Mouse (Mus musculus) intestine, embryonic 15.5 days (tissue): ENCODE data around the gene Pakap. TPM values are rescaled to one million over a fixed set of nuclear protein-coding genes. Genes with fewer than 3 reads are reported as not detected.
"Not testable (repeated sequence)": the region's sequence is repeated elsewhere in the genome, so short reads cannot be mapped to it uniquely, and the experiment has no call there.

ENCODE experiments used
- ATAC-seq: fragments of 200-750 bp; cut with Nextera tagmentation; 2 replicates; pipeline ENCODE4 v1.8.0; 2017; ENCODE audit warnings: moderate TSS enrichment, moderate library complexity
- H3K27ac ChIP-seq: fragments of 300-500 bp; sonication (generic); 2 replicates; pipeline ENCODE4 v1.5.1; 2015; ENCODE audit warnings: mild to moderate bottlenecking, inconsistent platforms
- H3K27me3 ChIP-seq: fragments of 300-500 bp; sonication (generic); replicated peaks from 2 replicates; pipeline ENCODE4 v1.6.1; 2015; ENCODE audit warnings: inconsistent platforms
- H3K36me3 ChIP-seq: fragments of 300-500 bp; sonication (generic); 2 replicates; pipeline ENCODE4 v1.6.1; 2015; ENCODE audit warnings: inconsistent platforms
- H3K4me1 ChIP-seq: fragments of 300-500 bp; sonication (generic); replicated peaks from 2 replicates; pipeline ENCODE4 v1.6.1; 2015; ENCODE audit warnings: inconsistent platforms
- H3K4me2 ChIP-seq: fragments of 300-500 bp; sonication (generic); replicated peaks from 2 replicates; pipeline ENCODE4 v1.6.1; 2015; ENCODE audit warnings: mild to moderate bottlenecking, inconsistent platforms
- H3K4me3 ChIP-seq: fragments of 300-500 bp; sonication (generic); replicated peaks from 2 replicates; pipeline ENCODE4 v1.5.1; 2015; ENCODE audit warnings: inconsistent platforms
- H3K9ac ChIP-seq: fragments of 300-500 bp; sonication (generic); 2 replicates; pipeline ENCODE4 v1.6.1; 2015; ENCODE audit warnings: inconsistent platforms
- H3K9me3 ChIP-seq: fragments of 300-500 bp; sonication (generic); 2 replicates; pipeline ENCODE4 v1.6.1; 2016; ENCODE audit warnings: inconsistent platforms
- WGBS: fragments of 180-500 bp; shearing (Covaris S2); methylation state at CpG from one replicate; pipeline ENCODE4 v1.1.7; 2015; 5-methylcytosine and 5-hydroxymethylcytosine counted together
- polyA plus RNA-seq: library from polyadenylated mRNA; unstranded; fragments of >200 nt; fragmentation: Nextera tagmentation; extraction: Ambion mirVana; gene quantifications from 2 replicates; pipeline ENCODE4 v1.2.1, GENCODE M21; 2015

The Pakap gene
- polyA plus RNA-seq, 1 experiment from 2014 or later: 25.9 TPM

DNA sequence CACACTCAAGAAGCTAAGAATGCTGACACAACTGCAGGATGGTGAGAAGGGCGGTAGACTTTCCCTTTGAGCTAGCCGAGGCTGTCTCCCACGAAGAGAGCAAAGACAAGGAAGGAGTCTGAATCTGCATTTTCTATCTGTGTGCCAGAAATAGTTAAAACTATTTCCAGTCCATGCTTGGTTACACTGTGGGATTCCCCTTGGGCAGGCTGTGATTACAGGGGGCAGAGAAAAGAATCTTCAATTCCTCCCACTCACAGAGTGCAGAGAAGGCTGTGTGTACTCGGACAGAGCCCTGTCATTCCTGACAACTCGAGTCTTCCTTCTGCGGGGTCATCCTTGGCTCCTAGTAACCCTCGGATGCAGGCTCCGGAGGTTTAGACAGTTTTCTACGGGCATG is 299.0 kb downstream of the Pakap start:
- WGBS: 58% methylated on average over 9 of the region's 9 CpGs
- Histone ChIP-seq H3K4me3 (no peak overlapping the region), H3K27me3 (no peaks in the 10 kb centered on the region), H3K9me3 (no peaks in the 10 kb centered on the region), H3K36me3 (no peaks in the 10 kb centered on the region), H3K4me1 (peaks cover 5% of the 10 kb centered on the region; the same call in 1 of the 2 replicates), H3K4me2 (no peak overlapping the region), H3K27ac (no peak overlapping the region), H3K9ac (no peak overlapping the region)
- no peak for ATAC-seq

DNA sequence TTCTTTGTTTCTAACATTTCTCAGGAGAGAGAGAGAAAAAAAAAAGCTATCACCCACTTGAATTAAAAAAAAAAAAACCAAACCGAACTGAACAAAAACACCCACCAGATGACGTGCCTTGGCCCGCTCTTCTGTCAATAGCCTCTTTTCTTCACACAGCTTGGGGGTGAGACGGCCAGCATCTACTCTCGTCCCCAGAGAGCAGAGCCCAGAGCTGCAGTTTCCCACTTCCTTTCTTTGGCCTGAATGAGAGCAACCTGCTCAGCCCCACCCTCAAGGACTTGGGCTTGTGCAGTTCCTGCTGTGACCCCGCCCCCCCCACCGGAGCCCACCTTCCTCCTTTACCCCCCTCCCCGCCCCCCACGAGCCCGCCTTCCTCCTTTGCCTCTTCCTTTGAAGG is 299.5 kb downstream of the Pakap start:
- no peak overlapping the region for H3K4me2 ChIP-seq
- H3K9ac ChIP-seq: no peak overlapping the region
- H3K36me3 ChIP-seq: no peaks in the 10 kb centered on the region
- H3K4me1 ChIP-seq: 0 out of 2 replicates have a peak, but pooled peaks cover 3% of the 10 kb centered on the region
- no peak for ATAC-seq
- WGBS: 56% methylated on average over 10 of the region's 10 CpGs
- H3K27me3 ChIP-seq: no peaks in the 10 kb centered on the region
- no peaks in the 10 kb centered on the region for H3K9me3 ChIP-seq
- no peak overlapping the region for H3K4me3 ChIP-seq
- H3K27ac ChIP-seq: no peak overlapping the region

DNA sequence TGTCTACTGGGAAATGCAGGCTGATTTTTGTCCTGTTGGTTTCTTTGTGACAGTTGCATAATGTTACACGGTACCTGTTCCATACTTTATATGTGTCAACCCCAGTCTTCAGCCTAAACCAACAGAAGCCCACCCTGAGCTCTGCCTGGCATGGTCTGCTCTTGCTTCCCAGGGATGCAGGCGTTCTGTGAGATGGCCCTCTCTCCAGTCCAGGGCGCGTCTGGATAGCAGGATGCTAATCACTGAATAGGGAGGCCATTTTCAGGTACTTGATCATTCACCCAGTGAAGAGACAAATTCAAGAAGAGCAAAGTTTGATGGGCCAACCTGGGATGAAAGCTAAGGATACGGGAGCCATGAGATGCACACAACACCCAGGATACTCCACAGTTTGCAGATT is 311.2 kb downstream of the Pakap start:
- H3K27me3 ChIP-seq: no peaks in the 10 kb centered on the region
- no peak overlapping the region for H3K27ac ChIP-seq
- H3K9me3 ChIP-seq: no peaks in the 10 kb centered on the region
- ATAC-seq: no peak
- H3K4me1 ChIP-seq: no peaks in the 10 kb centered on the region; the same call in 1 of the 2 replicates
- no peak overlapping the region for H3K4me2 ChIP-seq
- H3K9ac ChIP-seq: no peak overlapping the region
- no peak overlapping the region for H3K4me3 ChIP-seq
- H3K36me3 ChIP-seq: no peaks in the 10 kb centered on the region
- WGBS: 89% methylated on average over 5 of the region's 5 CpGs

DNA sequence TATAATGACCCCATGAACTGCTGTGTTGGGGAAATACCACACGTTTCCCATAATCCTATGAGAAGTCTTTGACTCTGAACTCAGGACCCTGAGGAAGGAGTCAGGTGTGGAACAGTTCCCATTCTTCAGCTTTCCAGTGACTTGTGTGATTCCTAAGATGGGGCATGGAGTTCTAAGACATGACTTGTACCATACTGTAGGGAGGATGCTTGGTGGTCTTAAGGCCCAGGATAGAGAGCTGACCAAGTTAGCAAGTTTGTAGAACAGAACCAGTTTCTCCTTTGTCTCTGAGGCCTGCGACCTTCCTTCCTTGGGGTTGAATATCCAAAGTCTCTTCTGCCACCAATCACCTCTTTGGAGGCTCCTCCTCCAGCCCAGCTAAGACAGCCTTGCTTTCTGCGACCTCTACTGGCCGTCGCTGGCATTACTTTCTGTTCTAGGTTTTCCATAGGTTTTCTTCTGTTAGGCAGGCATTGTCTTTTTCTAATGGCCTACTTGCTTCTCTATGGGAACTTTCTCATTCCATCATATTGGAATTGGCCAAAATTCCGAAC is 311.9 kb downstream of the Pakap start:
- no peak overlapping the region for H3K27ac ChIP-seq
- no peaks in the 10 kb centered on the region for H3K27me3 ChIP-seq
- no peaks in the 10 kb centered on the region for H3K36me3 ChIP-seq
- no peak overlapping the region for H3K4me2 ChIP-seq
- H3K9me3 ChIP-seq: no peaks in the 10 kb centered on the region
- WGBS: 13% methylated on average over 6 of the region's 6 CpGs
- H3K9ac ChIP-seq: no peak overlapping the region
- peak; percentile 58; the same call in 1 of the 2 replicates for ATAC-seq
- no peak overlapping the region for H3K4me3 ChIP-seq
- H3K4me1 ChIP-seq: no peaks in the 10 kb centered on the region; the same call in 1 of the 2 replicates

DNA sequence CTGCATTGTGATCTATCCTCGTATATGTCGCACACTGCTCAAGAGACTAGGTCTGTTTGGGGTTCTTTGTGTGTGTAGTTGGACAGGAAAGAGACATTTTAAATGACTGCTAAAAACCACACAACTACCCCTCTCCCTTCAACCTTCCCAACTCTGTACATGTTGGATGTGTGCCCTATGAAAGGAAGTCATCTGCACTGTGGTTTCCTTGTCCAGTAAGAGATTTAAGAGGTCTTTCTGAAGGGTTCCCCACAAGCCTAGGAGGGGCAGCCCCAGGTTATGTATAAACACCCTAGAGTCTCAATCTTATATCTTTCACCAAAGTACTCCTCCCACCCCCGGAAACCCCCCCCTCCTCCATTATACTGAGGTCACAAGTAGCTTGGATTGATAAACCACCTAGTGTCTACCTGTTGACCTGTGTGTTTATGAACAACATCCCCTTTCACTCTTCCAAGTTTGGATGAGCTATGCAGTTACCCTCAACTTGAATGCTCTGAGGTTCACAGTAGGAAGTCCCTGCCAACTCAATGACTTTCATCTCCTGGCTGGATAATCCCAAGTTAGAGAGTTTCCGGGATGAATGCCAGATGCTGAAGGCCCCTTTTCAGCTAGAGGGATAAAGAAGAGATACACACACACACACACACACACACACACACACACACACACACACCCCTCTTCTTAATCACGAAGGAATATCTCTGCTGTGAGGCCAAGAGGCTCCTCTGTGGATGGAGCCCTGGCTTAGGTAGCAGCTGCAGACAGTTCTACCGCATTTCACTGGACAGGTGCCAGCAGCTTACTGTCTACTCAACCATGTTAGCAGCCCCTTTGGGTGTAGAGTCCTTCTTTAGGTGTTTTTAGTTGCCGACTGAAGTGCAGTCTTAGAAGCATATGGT is 315.8 kb downstream of the Pakap start:
- H3K36me3 ChIP-seq: no peaks in the 10 kb centered on the region
- no peak overlapping the region for H3K9ac ChIP-seq
- 0 out of 2 replicates have a peak, but pooled peaks have one; percentile 23 for ATAC-seq
- WGBS: 66% methylated on average over 7 of the region's 7 CpGs
- no peak overlapping the region for H3K4me2 ChIP-seq
- no peaks in the 10 kb centered on the region for H3K27me3 ChIP-seq
- H3K27ac ChIP-seq: no peak overlapping the region
- H3K4me3 ChIP-seq: no peak overlapping the region
- H3K4me1 ChIP-seq: peaks cover 3% of the 10 kb centered on the region; the same call in 1 of the 2 replicates
- no peaks in the 10 kb centered on the region for H3K9me3 ChIP-seq

DNA sequence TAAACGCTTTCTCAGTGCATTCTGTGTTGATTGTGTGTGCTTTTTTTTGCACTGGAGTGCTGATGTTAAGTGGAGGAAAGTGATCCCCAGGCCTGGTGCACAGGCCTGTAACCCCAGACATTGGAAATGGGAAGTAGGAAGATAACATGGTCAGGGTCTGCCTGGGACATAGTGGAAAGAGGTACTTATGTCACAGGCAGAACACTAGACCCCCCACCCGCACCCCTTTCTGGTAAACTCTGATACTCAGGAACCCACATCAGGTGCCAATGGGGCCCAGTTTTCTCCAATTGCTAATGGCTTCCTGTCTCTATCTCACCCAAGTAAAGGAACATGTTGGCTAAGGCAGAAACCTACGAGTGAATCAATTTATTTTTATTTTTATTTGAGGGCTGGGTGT is 316.5 kb downstream of the Pakap start:
- Histone ChIP-seq H3K36me3 (no peaks in the 10 kb centered on the region), H3K4me3 (no peak overlapping the region), H3K27me3 (no peaks in the 10 kb centered on the region), H3K9ac (no peak overlapping the region), H3K4me1 (peaks cover 3% of the 10 kb centered on the region; the same call in 1 of the 2 replicates), H3K4me2 (no peak overlapping the region), H3K9me3 (no peaks in the 10 kb centered on the region), H3K27ac (no peak overlapping the region)
- no peak for ATAC-seq
- 81% methylated on average over 3 of the region's 3 CpGs for WGBS

DNA sequence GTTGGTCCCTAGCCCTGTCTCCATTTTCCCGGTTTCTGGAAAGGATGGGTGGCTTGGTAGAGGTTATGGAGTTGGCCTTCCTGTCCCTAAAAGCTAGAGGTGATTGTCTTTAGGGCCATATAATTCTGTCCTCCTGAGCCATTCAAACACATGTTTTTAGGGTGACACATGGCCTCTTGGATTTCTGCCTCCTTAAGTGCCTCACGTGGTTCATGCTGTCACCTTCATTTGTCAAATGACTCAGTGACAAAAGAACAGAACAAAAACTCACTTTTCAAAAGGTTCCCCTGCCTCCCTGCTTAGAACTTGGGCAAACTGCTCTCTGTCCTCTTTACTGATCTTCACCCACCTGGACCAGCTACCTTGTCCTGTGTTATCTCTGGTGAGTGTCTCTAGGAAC is 317.2 kb downstream of the Pakap start:
- no peak overlapping the region for H3K4me3 ChIP-seq
- H3K9me3 ChIP-seq: no peaks in the 10 kb centered on the region
- ATAC-seq: no peak
- H3K9ac ChIP-seq: no peak overlapping the region
- peaks cover 3% of the 10 kb centered on the region; the same call in 1 of the 2 replicates for H3K4me1 ChIP-seq
- H3K36me3 ChIP-seq: no peaks in the 10 kb centered on the region
- H3K27ac ChIP-seq: no peak overlapping the region
- no peaks in the 10 kb centered on the region for H3K27me3 ChIP-seq
- no peak overlapping the region for H3K4me2 ChIP-seq
- 71% methylated on average over 2 of the region's 2 CpGs for whole genome bisulfite sequencing

DNA sequence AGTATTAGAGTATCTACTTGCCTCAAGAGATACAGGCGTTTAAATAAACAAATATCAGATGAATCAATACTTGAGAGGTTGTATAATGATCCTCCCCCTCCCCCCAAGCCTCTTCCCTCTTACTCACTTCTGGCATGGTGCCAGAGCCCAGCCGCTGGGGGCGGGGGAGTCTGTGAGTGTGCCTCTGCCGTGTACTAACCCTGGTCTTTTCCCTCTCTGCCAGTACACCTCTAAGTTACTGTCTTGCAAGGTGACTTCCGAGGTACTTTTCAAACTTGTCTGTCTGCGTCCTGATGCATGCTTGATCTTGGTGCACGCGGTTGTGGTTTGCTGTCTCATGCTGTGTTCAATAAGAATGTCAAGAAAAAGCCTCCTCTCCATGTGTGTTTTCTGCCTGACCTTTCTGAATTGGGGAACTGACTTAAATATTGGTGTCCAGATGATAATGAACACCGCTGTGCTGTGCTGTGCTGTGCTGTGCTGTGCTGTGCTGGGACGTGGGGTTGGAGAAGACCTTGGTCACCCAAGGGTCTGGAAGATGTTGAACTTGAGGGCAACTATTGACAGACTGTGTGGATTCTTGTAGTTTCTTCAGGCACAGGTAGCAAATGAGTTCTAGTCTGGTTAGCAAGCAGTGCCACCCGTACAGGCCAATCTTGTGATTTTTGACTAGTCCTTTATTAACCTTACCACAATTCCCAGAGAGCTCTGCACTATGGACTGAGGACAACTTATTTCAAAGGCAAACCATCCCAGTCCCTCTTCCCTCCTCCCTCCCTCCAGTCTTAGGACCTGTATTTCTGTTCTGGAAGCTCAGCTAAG is 318.3 kb downstream of the Pakap start:
- Histone ChIP-seq H3K4me2 (no peak overlapping the region), H3K4me3 (no peak overlapping the region), H3K27ac (no peak overlapping the region), H3K9me3 (no peaks in the 10 kb centered on the region), H3K36me3 (no peaks in the 10 kb centered on the region), H3K9ac (no peak overlapping the region), H3K4me1 (peaks cover 3% of the 10 kb centered on the region; the same call in 1 of the 2 replicates), H3K27me3 (no peaks in the 10 kb centered on the region)
- ATAC-seq: peak; percentile 59; the same call in 1 of the 2 replicates
- WGBS: 48% methylated on average over 11 of the region's 11 CpGs

DNA sequence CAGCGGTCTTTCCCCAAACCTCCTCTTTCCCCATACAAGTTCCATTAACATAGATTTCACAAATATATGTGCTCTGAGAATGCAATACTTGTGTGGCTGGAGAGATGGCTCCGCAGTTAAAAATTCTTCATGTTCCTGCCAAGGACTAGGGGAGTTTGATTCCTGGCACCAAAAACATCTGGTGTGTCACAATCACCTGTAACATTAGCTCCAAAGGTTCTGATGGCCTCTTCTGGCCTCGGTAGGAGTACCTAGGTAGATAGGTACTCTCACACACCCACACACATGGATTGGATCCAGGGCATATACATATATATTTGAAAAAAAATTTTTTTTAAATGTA is 318.9 kb downstream of the Pakap start:
- no peaks in the 10 kb centered on the region for H3K27me3 ChIP-seq
- H3K27ac ChIP-seq: no peak overlapping the region
- ATAC-seq: no peak
- WGBS: 91% methylated on average over 3 of the region's 3 CpGs
- H3K9me3 ChIP-seq: no peaks in the 10 kb centered on the region
- H3K36me3 ChIP-seq: no peaks in the 10 kb centered on the region
- H3K9ac ChIP-seq: no peak overlapping the region
- H3K4me3 ChIP-seq: no peak overlapping the region
- H3K4me1 ChIP-seq: peaks cover 3% of the 10 kb centered on the region; the same call in 1 of the 2 replicates
- no peak overlapping the region for H3K4me2 ChIP-seq

DNA sequence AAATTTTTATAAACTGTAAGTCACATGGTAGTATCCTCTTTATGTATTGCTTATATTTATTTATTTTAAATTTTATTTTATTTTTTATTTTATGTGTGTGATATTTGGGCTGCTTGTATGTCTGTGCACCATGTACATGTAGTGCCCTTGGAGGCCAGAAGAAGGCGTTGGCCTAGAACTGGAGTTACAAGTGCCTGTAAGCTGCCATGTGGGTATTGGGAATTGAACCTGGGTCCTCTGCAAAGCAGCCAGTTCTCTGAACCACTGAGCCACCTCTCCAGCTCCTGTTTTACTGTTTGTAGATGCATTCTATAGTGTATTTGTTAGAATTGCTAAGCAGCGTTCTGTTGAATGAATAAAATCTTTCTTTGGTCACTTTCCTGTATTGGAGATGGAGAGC is 320.3 kb downstream of the Pakap start:
- Histone ChIP-seq H3K9ac (no peak overlapping the region), H3K27me3 (no peaks in the 10 kb centered on the region), H3K9me3 (no peaks in the 10 kb centered on the region), H3K4me2 (no peak overlapping the region), H3K4me1 (peaks cover 3% of the 10 kb centered on the region; the same call in 1 of the 2 replicates), H3K4me3 (no peak overlapping the region), H3K36me3 (no peaks in the 10 kb centered on the region), H3K27ac (no peak overlapping the region)
- no peak for ATAC-seq
- WGBS: 90% methylated on average over 2 of the region's 2 CpGs

DNA sequence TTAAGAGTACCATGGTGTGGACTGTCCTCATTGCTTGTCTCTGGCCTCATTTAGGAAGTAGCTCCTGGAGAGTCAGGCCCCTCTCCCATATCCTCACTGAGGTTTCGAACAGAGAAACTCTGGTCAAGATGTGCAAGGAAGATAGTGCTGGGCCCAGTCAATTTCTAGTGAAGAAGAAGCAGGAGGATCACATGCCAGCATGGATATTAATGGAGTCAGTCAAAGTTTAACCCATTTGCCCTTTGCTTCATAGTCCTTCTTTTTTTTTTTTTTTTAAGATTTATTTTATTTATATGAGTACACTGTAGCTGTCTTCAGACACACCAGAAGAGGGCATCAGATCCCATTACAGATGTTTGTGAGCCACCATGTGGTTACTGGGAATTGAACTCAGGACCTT is 321.0 kb downstream of the Pakap start:
- not testable (repeated sequence) for H3K9me3 ChIP-seq, ATAC-seq, H3K4me1 ChIP-seq, H3K9ac ChIP-seq, H3K27me3 ChIP-seq, H3K4me3 ChIP-seq, H3K36me3 ChIP-seq, H3K27ac ChIP-seq, H3K4me2 ChIP-seq
- WGBS: 94% methylated on average over 1 of the region's 1 CpGs

DNA sequence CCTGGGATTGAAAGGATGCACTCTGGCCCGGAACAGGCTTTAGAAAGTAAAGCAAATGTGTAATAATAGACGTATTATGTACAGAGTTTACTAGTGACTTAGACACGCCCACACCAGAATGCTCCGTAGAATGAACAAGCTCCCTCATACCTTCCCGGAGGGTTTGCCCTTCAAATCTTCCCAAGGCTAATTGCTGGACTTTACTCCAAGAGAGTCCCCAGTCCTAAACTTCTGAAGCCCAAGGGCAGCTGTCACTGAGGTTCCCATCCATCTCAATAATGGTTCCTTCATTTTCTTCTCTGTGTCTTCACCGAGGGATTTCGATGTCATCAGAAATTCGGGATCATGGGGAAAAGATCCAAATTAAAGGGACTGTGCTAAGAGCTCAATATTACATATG is 321.8 kb downstream of the Pakap start:
- Histone ChIP-seq H3K27me3 (no peaks in the 10 kb centered on the region), H3K9me3 (no peaks in the 10 kb centered on the region), H3K4me3 (no peak overlapping the region), H3K9ac (no peak overlapping the region), H3K4me2 (no peak overlapping the region), H3K36me3 (no peaks in the 10 kb centered on the region), H3K27ac (no peak overlapping the region), H3K4me1 (peaks cover 3% of the 10 kb centered on the region; the same call in 1 of the 2 replicates)
- no peak for ATAC-seq
- WGBS: 87% methylated on average over 8 of the region's 8 CpGs
